In the genomic region with DNA sequence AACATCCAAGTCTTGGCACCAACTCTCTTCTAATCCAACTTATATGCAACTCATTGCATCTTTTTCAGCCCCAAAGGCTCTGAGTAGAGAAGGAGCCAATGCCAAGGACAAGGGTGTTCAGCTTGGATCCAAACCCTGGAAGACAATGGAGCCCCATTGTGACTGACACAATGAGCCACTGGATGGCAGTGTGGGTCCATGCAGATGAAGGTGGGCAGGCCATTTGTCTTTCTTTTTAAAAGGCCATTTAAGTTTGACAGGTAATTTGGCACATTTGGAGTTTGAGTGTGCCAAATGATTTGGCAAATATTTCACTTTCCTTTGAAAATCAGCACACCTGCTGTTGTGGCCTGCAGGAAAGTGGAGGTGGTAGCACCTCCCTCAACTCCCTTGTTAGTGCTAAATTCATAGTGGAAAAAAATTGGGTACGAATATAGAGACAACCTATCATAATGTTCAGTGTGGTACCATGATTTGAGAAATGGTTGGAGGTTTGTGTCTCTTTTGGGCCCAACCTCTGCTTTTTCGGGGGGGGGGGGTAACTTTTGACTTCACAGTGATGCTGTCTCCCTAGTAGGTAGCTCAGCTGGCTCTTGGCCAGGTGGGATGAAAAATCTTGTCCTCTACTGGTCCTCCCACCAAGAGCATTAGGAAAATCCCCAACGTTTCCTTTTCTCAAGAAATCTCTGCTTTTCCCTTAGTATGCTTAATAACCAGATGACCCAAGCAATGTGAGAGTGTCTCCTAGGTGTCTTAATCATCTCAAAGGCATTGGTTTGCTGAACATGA, we compare ENCODE assay signal across 9 mouse cellular contexts.
DNase-seq lines count a peak whose midpoint lies in the region; ATAC-seq and TF ChIP-seq lines count a peak whose summit lies in the region.
"Had no signal": no experiment of that assay in that cellular context is flagged by ENCODE, and none has a peak within 500 bp of the region (broad histone marks: within the 10 kb centered on the region; RNA-seq: fewer than 3 reads in every experiment).

No protein-coding gene starts in this region.

- H3K36me3 ChIP-seq in testis, adult 2 months (ENCODE audit: control insufficient read depth, insufficient read depth, low read length) = no peaks in the 10 kb centered on the region
- no peaks in the 10 kb centered on the region for H3K36me3 ChIP-seq in forebrain, embryonic 10.5 days (replicated peaks)
- H3K36me3 ChIP-seq in hindbrain, embryonic 16.5 days (ENCODE audit: control insufficient read depth, insufficient read depth, low read length) = no peaks in the 10 kb centered on the region
- H3K36me3 ChIP-seq in limb, embryonic 10.5 days = no peaks in the 10 kb centered on the region
- H3K36me3 ChIP-seq: heart, embryonic 13.5 days had no signal

- WGBS in forebrain, embryonic 10.5 days = 70% methylated on average over 3 of the region's 3 CpGs
- WGBS in hindbrain, embryonic 16.5 days = 66% methylated on average over 3 of the region's 3 CpGs
- WGBS in limb, embryonic 10.5 days = 54% methylated on average over 3 of the region's 3 CpGs

- H3K4me3 ChIP-seq in testis, adult 2 months (ENCODE audit: control insufficient read depth, low read depth, low read length) = no peak overlapping the region
- no peak overlapping the region for H3K4me3 ChIP-seq in forebrain, embryonic 10.5 days
- no peak overlapping the region for H3K4me3 ChIP-seq in hindbrain, embryonic 16.5 days (ENCODE audit: low read length)
- no peak overlapping the region for H3K4me3 ChIP-seq in limb, embryonic 10.5 days
- H3K4me3 ChIP-seq: heart, embryonic 13.5 days had no signal

- TF ChIP-seq POLR2A in testis, adult 2 months (IDR thresholded peaks at IDR 0.05; ENCODE audit: control insufficient read depth, low read depth, low read length) = no peak

- no peaks in the 10 kb centered on the region for H3K27me3 ChIP-seq in testis, adult 2 months (ENCODE audit: control insufficient read depth, insufficient read depth, low read length)
- no peaks in the 10 kb centered on the region for H3K27me3 ChIP-seq in forebrain, embryonic 10.5 days (ENCODE audit: poor library complexity, severe bottlenecking)
- no peaks in the 10 kb centered on the region for H3K27me3 ChIP-seq in hindbrain, embryonic 16.5 days (replicated peaks; ENCODE audit: control insufficient read depth, insufficient read depth, low read length)
- no peaks in the 10 kb centered on the region for H3K27me3 ChIP-seq in limb, embryonic 10.5 days (ENCODE audit: low read depth, poor library complexity, severe bottlenecking)
- H3K27me3 ChIP-seq: heart, embryonic 13.5 days had no signal

- peak; percentile 64 for ATAC-seq in hindbrain, embryonic 16.5 days
- ATAC-seq in erythroid progenitor cell, adult 5-6 weeks (replicated peaks; ENCODE audit: low FRiP score, poor library complexity, severe bottlenecking) = no peak

- H3K4me2 ChIP-seq in hindbrain, embryonic 16.5 days (ENCODE audit: low read length) = no peak overlapping the region
- H3K4me2 ChIP-seq: heart, embryonic 13.5 days had no signal

- no peaks in the 10 kb centered on the region for H3K9me3 ChIP-seq in forebrain, embryonic 10.5 days
- H3K9me3 ChIP-seq in hindbrain, embryonic 16.5 days (ENCODE audit: control insufficient read depth, low read length) = no peaks in the 10 kb centered on the region
- no peaks in the 10 kb centered on the region for H3K9me3 ChIP-seq in limb, embryonic 10.5 days (replicated peaks)
- H3K9me3 ChIP-seq: heart, embryonic 13.5 days had no signal

- no peaks in the 10 kb centered on the region for H3K4me1 ChIP-seq in testis, adult 2 months (ENCODE audit: control insufficient read depth, insufficient read depth, low read length)
- H3K4me1 ChIP-seq in forebrain, embryonic 10.5 days = no peaks in the 10 kb centered on the region
- no peaks in the 10 kb centered on the region for H3K4me1 ChIP-seq in hindbrain, embryonic 16.5 days (ENCODE audit: control insufficient read depth, insufficient read depth, low read depth, low read length)
- H3K4me1 ChIP-seq in limb, embryonic 10.5 days = no peaks in the 10 kb centered on the region

- peak; percentile 45; the same call in 1 of the 2 replicates for TF ChIP-seq CTCF in testis, adult 2 months (IDR thresholded peaks at IDR 0.05; ENCODE audit: control insufficient read depth, insufficient read depth, insufficient replicate concordance, low read depth, low read length)

- H3K27ac ChIP-seq in testis, adult 2 months (ENCODE audit: control insufficient read depth, insufficient read depth, low read depth, low read length) = no peak overlapping the region
- no peak overlapping the region for H3K27ac ChIP-seq in forebrain, embryonic 10.5 days
- H3K27ac ChIP-seq in hindbrain, embryonic 16.5 days (ENCODE audit: low read depth, low read length) = no peak overlapping the region
- no peak overlapping the region for H3K27ac ChIP-seq in limb, embryonic 10.5 days
- H3K27ac ChIP-seq: heart, embryonic 13.5 days had no signal

- H3K9ac ChIP-seq in hindbrain, embryonic 16.5 days (ENCODE audit: low read depth, low read length) = no peak overlapping the region
- H3K9ac ChIP-seq: heart, embryonic 13.5 days had no signal

- DNase-seq in testis, postnatal 14 days (ENCODE audit: low spot score) = no peak
- DNase-seq in brain, adult 2 months (ENCODE audit: low read depth, low spot score) = peak; percentile 88
- peak; percentile 32 for DNase-seq in forebrain, embryonic 10.5 days (ENCODE audit: extremely low spot score, low spot score)
- DNase-seq in limb, embryonic 10.5 days (ENCODE audit: low spot score) = peak; percentile 68
- peak; percentile 15 for DNase-seq in retina, adult 2 months (ENCODE audit: low read depth, low spot score)
